Mouse (Mus musculus): ENCODE measurements around the gene Ubl4a. TPM values are rescaled to one million over a fixed set of nuclear protein-coding genes. Genes with fewer than 3 reads are reported as not detected.

The Ubl4a gene
- polyA plus RNA-seq, 1 experiment from 2014 or later = 68.2 TPM

GRCm38 (mm10) chrX:74353467-74353770, 19.6 kb downstream of the Ubl4a start, which contains the start of gene Lage3:
Gene Lage3 (minus strand): TSS chrX:74353618.
- Histone ChIP-seq H3K4me2 (replicated peaks) (peak within 1 kb of the TSS; percentile 67), H3K4me1 (no peaks in the 10 kb centered on the region), H3K27ac (peak within 1 kb of the TSS; percentile 58; the same call in 1 of the 2 replicates), H3K9ac (peak within 1 kb of the TSS; percentile 75), H3K9me3 (no peaks in the 10 kb centered on the region), H3K4me3 (peak within 1 kb of the TSS; percentile 51), H3K27me3 (no peaks in the 10 kb centered on the region), H3K36me3 (no peaks in the 10 kb centered on the region)
- peak; percentile 83; the same call in 1 of the 2 replicates for ATAC-seq (ENCODE audit: low FRiP score, low read depth)
- WGBS = 32% methylated on average over 15 of the region's 22 CpGs

- ATAC-seq (ENCODE audit: low FRiP score, low read depth) = peak; percentile 36
Measured at GRCm38 (mm10) chrX:74352645-74353466, 20.2 kb downstream of the Ubl4a start.

GRCm38 (mm10) chrX:74330166-74330930, 42.7 kb downstream of the Ubl4a start:
- Histone ChIP-seq H3K36me3 (peaks cover 18% of the 10 kb centered on the region), H3K4me1 (peaks cover 16% of the 10 kb centered on the region), H3K4me2 (replicated peaks) (peak overlapping the region; percentile 73), H3K27me3 (no peaks in the 10 kb centered on the region), H3K4me3 (peak overlapping the region; percentile 51), H3K9ac (peak overlapping the region; percentile 70), H3K9me3 (no peaks in the 10 kb centered on the region), H3K27ac (peak overlapping the region; percentile 33; the same call in 1 of the 2 replicates)
- WGBS = 55% methylated on average over 2 of the region's 2 CpGs
- ATAC-seq (ENCODE audit: low FRiP score, low read depth) = no peak

More at GRCm38 (mm10) chrX:74352645-74353466, 20.2 kb downstream of the Ubl4a start:
- Histone ChIP-seq H3K4me2 (replicated peaks) (peak overlapping the region; percentile 67), H3K4me3 (peak overlapping the region; percentile 51), H3K27me3 (no peaks in the 10 kb centered on the region), H3K27ac (peak overlapping the region; percentile 58; the same call in 1 of the 2 replicates), H3K9me3 (no peaks in the 10 kb centered on the region), H3K4me1 (no peaks in the 10 kb centered on the region), H3K9ac (peak overlapping the region; percentile 75), H3K36me3 (no peaks in the 10 kb centered on the region)
- 25% methylated on average over 13 of the region's 13 CpGs for WGBS

DNA sequence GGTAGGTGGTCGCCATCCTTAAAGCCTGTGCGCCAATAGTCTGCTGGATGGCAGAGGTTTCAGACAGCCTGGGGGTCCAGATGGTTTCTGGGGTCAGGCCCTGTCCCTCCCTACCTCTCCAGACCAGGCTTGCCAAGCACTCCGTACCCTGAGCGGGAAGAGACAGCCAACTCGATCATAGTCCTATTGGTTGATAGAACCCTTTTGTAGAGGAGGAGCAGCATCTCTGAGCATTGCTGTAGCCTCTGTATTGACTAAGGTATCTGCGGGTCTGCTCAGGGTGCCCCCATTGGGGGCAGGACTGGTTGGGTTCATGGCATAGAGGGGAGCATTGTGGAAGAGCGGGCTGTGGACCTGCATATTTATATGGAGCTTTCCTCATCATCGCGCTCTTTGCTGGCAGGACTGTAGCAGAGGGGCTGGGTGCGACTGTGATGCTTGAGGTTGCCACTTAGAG, 43.8 kb downstream of the Ubl4a start:
- peak overlapping the region; percentile 73 for H3K4me2 ChIP-seq (replicated peaks)
- peak overlapping the region; percentile 70 for H3K9ac ChIP-seq
- H3K4me3 ChIP-seq = peak overlapping the region; percentile 51
- H3K27me3 ChIP-seq = no peaks in the 10 kb centered on the region
- peaks cover 8% of the 10 kb centered on the region; the same call in 1 of the 2 replicates for H3K36me3 ChIP-seq
- H3K9me3 ChIP-seq = no peaks in the 10 kb centered on the region
- WGBS = 33% methylated on average over 10 of the region's 10 CpGs
- H3K27ac ChIP-seq = no peak overlapping the region; the same call in 1 of the 2 replicates
- peak; percentile 20 for ATAC-seq (ENCODE audit: low FRiP score, low read depth)
- H3K4me1 ChIP-seq = peaks cover 16% of the 10 kb centered on the region

GRCm38 (mm10) chrX:74328725-74329161, 44.3 kb downstream of the Ubl4a start, which contains the start of gene Plxna3:
Gene Plxna3 (plus strand): TSS chrX:74329066.
- peak within 1 kb of the TSS; percentile 70 for H3K9ac ChIP-seq
- H3K36me3 ChIP-seq = 0 out of 2 replicates have a peak, but pooled peaks cover 6% of the 10 kb centered on the region
- peaks cover 16% of the 10 kb centered on the region for H3K4me1 ChIP-seq
- H3K4me3 ChIP-seq = peak within 1 kb of the TSS; percentile 51
- peak within 1 kb of the TSS; percentile 74; the same call in 1 of the 2 replicates for H3K27ac ChIP-seq
- H3K9me3 ChIP-seq = no peaks in the 10 kb centered on the region
- no peaks in the 10 kb centered on the region for H3K27me3 ChIP-seq
- 12% methylated on average over 25 of the region's 30 CpGs for WGBS
- ATAC-seq (ENCODE audit: low FRiP score, low read depth) = peak; percentile 96
- peak within 1 kb of the TSS; percentile 73 for H3K4me2 ChIP-seq (replicated peaks)

Small RNA genes within 50 kb of the gene (microRNA-seq; reads per million reads assigned to microRNA genes)
- not detected for gene Mir7092

Other genes starting within 250 kb of the Ubl4a start
- not detected in 2 replicates for gene Opn1mw, start 245.8 kb downstream of the Ubl4a start, polyA plus RNA-seq (2015; fragmentation: Nextera tagmentation; extraction: Ambion mirVana)
- 12.5 and 12.8 TPM in 2 replicates for gene Mecp2, start 237.9 kb downstream of the Ubl4a start, polyA plus RNA-seq (2015; fragmentation: Nextera tagmentation; extraction: Ambion mirVana)
- not detected in 2 replicates for gene Tex28, start 205.4 kb downstream of the Ubl4a start, polyA plus RNA-seq (2015; fragmentation: Nextera tagmentation; extraction: Ambion mirVana)
- 0.05 TPM in 1 of 2 replicates, not detected in the other for gene Tktl1, start 196.0 kb downstream of the Ubl4a start, polyA plus RNA-seq (2015; fragmentation: Nextera tagmentation; extraction: Ambion mirVana)
- 275 and 314 TPM in 2 replicates for gene Flna, start 123.4 kb downstream of the Ubl4a start, polyA plus RNA-seq (2015; fragmentation: Nextera tagmentation; extraction: Ambion mirVana)
- 26.7 and 27.8 TPM in 2 replicates for gene Emd, start 118.5 kb downstream of the Ubl4a start, polyA plus RNA-seq (2015; fragmentation: Nextera tagmentation; extraction: Ambion mirVana)
- gene Rpl10, start 102.4 kb downstream of the Ubl4a start, polyA plus RNA-seq (2015; fragmentation: Nextera tagmentation; extraction: Ambion mirVana) = 828 and 885 TPM in 2 replicates
- 91.0 and 92.2 TPM in 2 replicates for gene Taz, start 91.3 kb downstream of the Ubl4a start, polyA plus RNA-seq (2015; fragmentation: Nextera tagmentation; extraction: Ambion mirVana)
- 11.7 and 12.0 TPM in 2 replicates for gene Dnase1l1, start 90.9 kb downstream of the Ubl4a start, polyA plus RNA-seq (2015; fragmentation: Nextera tagmentation; extraction: Ambion mirVana)
- 127 and 128 TPM in 2 replicates for gene Atp6ap1, start 76.1 kb downstream of the Ubl4a start, polyA plus RNA-seq (2015; fragmentation: Nextera tagmentation; extraction: Ambion mirVana)
- 247 and 260 TPM in 2 replicates for gene Gdi1, start 68.2 kb downstream of the Ubl4a start, polyA plus RNA-seq (2015; fragmentation: Nextera tagmentation; extraction: Ambion mirVana)
- gene Fam50a, start 60.2 kb downstream of the Ubl4a start, polyA plus RNA-seq (2015; fragmentation: Nextera tagmentation; extraction: Ambion mirVana) = 73.5 and 76.5 TPM in 2 replicates
- gene Plxna3, start 44.2 kb downstream of the Ubl4a start, polyA plus RNA-seq (2015; fragmentation: Nextera tagmentation; extraction: Ambion mirVana) = 21.2 and 25.3 TPM in 2 replicates
- 114 and 115 TPM in 2 replicates for gene Lage3, start 19.6 kb downstream of the Ubl4a start, polyA plus RNA-seq (2015; fragmentation: Nextera tagmentation; extraction: Ambion mirVana)
- 19.6 and 21.3 TPM in 2 replicates for gene Slc10a3, start 131 bp upstream of the Ubl4a start, polyA plus RNA-seq (2015; fragmentation: Nextera tagmentation; extraction: Ambion mirVana)
- 42.3 and 43.5 TPM in 2 replicates for gene Fam3a, start 20.1 kb upstream of the Ubl4a start, polyA plus RNA-seq (2015; fragmentation: Nextera tagmentation; extraction: Ambion mirVana)
- 18.2 and 18.4 TPM in 2 replicates for gene Ikbkg, start 20.1 kb upstream of the Ubl4a start, polyA plus RNA-seq (2015; fragmentation: Nextera tagmentation; extraction: Ambion mirVana)
- 45.6 and 47.0 TPM in 2 replicates for gene G6pdx, start 56.0 kb upstream of the Ubl4a start, polyA plus RNA-seq (2015; fragmentation: Nextera tagmentation; extraction: Ambion mirVana)
- 2.1 and 4.3 TPM in 2 replicates for gene Gm6880, start 108.2 kb upstream of the Ubl4a start, polyA plus RNA-seq (2015; fragmentation: Nextera tagmentation; extraction: Ambion mirVana)
- not detected in 2 replicates for gene Olfr1326-ps1, start 201.7 kb upstream of the Ubl4a start, polyA plus RNA-seq (2015; fragmentation: Nextera tagmentation; extraction: Ambion mirVana)
- gene Olfr1325, start 219.5 kb upstream of the Ubl4a start, polyA plus RNA-seq (2015; fragmentation: Nextera tagmentation; extraction: Ambion mirVana) = not detected in 2 replicates

All from limb, embryonic 13.5 days (tissue).